Mouse (Mus musculus) adipose tissue, adult 10 weeks (tissue): Measurements from ENCODE around the gene Nipsnap3b. TPM values are rescaled to one million over a fixed set of nuclear protein-coding genes. Genes with fewer than 3 reads are reported as not detected.

Experiments used
- polyA plus RNA-seq: library from polyadenylated mRNA; stranded (reverse); fragments of 350-450 nt; fragmentation: Illumina TruSeq; extraction: RNeasy Lipid Tissue Mini Kit (QIAGEN cat#74804); gene quantifications from one replicate; pipeline ENCODE4 v1.2.3, GENCODE M21; 2014; ENCODE audit warnings: low read depth, low replicate concordance

Gene Nipsnap3b
- 52.8 TPM for polyA plus RNA-seq

GRCm38 (mm10) chr4:53011732-53012361 lies at the start of gene Nipsnap3b:
Gene Nipsnap3b, plus strand, starts transcription at chr4:53011880.

GRCm38 (mm10) chr4:52964247-52964646 lies 47.4 kb upstream of the Nipsnap3b start, which contains the start of gene Olfr270:
Gene Olfr270, plus strand, starts transcription at chr4:52964547.

GRCm38 (mm10) chr4:52989248-52989647 lies 22.4 kb upstream of the Nipsnap3b start, which contains the start of gene Nipsnap3a:
Gene Nipsnap3a, plus strand, starts transcription at chr4:52989272.

Other genes starting within 250 kb of the Nipsnap3b start
- not detected for gene Olfr275, start 197.3 kb upstream of the Nipsnap3b start, polyA plus RNA-seq
- not detected for gene Olfr273, start 152.6 kb upstream of the Nipsnap3b start, polyA plus RNA-seq
- 0.24 TPM for gene Olfr272, start 92.7 kb upstream of the Nipsnap3b start, polyA plus RNA-seq
- gene Olfr270, start 47.3 kb upstream of the Nipsnap3b start, polyA plus RNA-seq: 0.34 TPM
- 1.7 TPM for gene Nipsnap3a, start 22.6 kb upstream of the Nipsnap3b start, polyA plus RNA-seq
- 49.4 TPM for gene Abca1, start 148.0 kb downstream of the Nipsnap3b start, polyA plus RNA-seq